Mouse (Mus musculus): ENCODE measurements around the gene Lrpap1.

Lrpap1 gene

DNA sequence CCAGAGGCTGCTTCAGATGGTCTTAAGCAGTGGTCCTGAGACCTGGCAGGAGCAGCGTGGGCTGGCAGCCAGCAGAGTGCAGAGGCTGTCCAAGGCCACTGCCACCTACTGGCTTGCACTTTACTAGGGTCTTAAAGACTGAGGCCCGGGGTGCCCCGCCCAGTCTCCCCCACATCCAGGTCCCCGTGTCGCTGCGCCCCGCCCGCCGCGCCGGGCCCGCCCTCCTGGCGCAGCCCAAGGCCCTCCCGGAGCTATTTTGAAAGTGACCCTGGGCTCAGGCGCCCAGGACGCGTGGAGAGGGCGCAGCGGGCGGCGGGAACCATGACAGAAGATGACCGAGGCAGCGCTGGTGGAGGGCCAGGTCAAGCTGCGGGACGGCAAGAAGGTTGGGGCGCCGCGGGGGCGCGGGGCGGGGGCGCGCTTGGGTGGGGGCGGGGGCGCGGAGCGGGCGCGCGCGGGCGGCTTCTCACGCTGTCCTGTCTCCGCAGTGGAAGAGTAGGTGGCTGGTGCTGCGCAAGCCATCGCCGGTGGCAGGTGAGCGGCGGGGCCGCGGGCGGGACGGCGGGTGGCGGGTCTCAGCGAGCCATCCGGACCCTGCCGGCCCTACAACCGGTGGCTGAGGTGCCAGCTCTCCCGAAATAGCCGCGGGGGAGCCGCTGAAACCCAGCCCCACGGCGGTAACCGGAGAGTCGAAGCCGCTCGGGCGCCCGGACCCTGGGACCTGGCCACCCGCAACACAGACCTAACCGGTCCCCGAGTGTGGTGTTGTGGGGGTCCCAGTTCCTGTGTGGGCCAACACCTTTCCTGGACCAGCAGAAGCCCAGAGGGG, 48.7 kb downstream of the Lrpap1 start, which contains the start of gene Dok7:
Gene Dok7, plus strand, starts transcription at position 163 of the 829 bp plus-strand sequence.
- DNase-seq (ENCODE audit: low spot score in 2 of 2) = peak; percentile 41 to 42

DNA sequence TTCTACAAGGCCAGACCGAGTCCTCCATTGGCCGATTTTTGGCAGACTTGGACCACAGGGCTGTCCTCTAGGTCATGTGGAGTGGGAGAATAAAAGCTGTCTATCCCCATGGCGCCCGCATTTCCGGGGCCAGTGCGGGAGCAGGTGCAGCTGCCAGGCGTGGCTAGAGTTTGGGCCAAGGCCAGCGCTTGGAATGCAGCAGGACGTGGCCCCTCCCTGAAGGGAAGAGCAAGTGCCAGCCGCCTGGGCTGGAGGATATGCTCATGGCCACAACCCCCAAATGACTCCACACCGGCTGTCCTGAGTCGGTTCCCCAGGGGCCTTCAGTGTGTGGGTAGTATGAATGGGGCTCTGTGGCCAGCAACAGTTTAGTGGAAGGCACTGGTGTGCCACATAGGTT, 50.5 kb downstream of the Lrpap1 start:
- DNase-seq (ENCODE audit: low spot score in 2 of 2) = no peak

DNA sequence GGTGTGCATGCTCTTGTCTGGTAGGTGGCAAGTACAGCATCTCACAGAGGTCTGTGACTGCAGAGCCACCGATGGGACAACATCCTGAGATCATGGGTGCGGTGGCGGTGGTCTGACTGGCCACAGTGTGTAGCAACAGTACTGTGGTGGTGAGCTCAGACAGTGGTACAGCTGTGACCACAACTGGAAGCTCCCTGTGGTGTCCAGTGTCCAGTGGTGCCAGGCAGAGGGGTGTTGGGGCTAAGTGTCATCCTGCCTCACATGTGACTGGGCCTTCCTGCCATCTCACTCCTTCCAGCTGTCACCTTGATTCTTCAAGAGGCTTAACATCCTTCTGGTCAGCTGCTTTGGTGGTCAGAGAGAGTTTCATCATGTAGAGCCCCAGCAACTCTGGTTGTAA, 50.9 kb downstream of the Lrpap1 start:
- DNase-seq (ENCODE audit: low spot score in 2 of 2) = no peak

DNA sequence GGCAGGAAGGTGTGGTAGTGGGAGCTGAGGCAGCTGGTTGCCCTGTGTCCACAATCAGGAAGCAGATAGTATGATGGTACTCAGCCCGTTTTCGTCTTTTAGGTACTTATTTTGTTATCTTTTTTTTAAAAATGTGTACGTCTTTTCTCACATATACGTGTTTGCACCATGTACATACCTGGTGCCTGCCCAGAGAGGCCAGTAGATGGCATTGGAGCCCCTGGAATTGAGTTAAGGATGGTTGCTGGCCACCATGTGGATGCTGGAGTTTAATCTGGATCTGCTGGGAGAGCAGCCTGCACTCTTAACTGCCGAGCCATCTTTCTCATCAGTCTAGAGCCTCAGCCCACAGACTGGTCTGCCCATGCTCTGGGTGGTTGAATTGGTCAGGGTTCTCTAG, 55.0 kb downstream of the Lrpap1 start:
- no peak for DNase-seq (ENCODE audit: low spot score in 2 of 2)

DNA sequence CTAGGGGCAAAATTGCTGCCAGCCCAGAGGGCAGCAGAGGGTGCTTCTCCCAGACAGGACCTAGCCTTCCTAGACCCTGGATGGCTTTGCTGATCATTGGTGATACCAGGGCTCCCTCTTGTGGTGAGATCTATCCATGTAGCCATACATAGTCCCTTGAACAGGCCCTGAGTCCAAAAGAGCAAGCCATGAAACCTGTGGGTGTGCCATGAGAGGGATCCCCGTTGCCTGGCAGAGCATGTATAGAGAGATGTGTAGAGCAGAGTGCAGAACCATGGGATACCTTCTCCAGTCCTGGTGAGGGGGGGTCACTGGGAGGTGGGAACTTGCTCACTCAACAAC, 62.5 kb downstream of the Lrpap1 start:
- DNase-seq (ENCODE audit: low spot score in 2 of 2) = peak; percentile 45 to 75

DNA sequence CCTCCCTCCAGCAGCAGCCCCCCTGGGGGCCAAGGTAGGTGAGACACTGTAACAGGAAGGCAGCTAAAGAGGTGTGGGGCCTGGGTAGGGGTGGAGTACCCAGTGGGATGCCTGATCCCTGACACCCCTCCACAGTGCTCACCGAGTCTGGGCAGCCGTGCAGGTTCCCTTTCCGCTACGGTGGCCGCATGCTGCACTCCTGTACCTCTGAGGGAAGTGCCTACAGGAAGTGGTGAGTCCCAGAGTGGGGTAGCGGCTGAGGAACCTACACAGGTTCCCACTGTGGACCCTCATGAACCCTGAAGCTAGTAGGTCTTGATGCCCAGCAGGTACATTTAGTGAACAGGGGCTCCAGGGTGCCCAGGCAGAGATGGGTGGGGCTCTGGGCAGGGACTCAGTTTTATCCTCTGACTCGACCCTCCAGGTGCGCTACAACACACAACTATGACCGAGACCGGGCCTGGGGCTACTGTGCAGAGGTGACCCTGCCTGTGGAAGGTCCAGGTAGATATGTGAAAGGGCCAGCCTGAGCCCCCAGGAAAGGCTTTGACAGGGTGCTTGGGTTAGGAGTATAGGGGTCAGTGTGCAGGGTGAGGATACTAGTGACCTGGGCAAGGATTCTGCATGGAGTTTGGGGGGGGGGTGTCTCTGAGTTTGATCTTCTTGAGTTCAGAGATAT, 63.0 kb downstream of the Lrpap1 start:
- no peak for DNase-seq (ENCODE audit: low spot score in 2 of 2)

All from frontal cortex, postnatal 25 days (tissue).